Comparison of ENCODE assay signal across 20 mouse cellular contexts in genomic region chr4:111624914-111625313, GRCm38 (mm10).
DNase-seq lines count a peak whose midpoint lies in the region; ATAC-seq and TF ChIP-seq lines count a peak whose summit lies in the region.
"Had no signal": no experiment of that assay in that cellular context is flagged by ENCODE, and none has a peak within 500 bp of the region (broad histone marks: within the 10 kb centered on the region; RNA-seq: fewer than 3 reads in every experiment).

No protein-coding gene starts in this region.

- WGBS in forebrain, postnatal 0 days, result 41% methylated on average over 5 of the region's 5 CpGs
- 71% methylated on average over 5 of the region's 5 CpGs for WGBS in forebrain, embryonic 13.5 days
- WGBS in lung, embryonic 16.5 days, result 27% methylated on average over 5 of the region's 5 CpGs

- H3K27ac ChIP-seq in forebrain, postnatal 0 days (ENCODE audit: low read depth, low read length), result no peak overlapping the region
- no peak overlapping the region for H3K27ac ChIP-seq in forebrain, embryonic 13.5 days
- H3K27ac ChIP-seq in lung, embryonic 16.5 days (ENCODE audit: low read length), result no peak overlapping the region
- H3K27ac ChIP-seq: embryonic facial prominence, embryonic 12.5 days; hindbrain, embryonic 10.5 days; layer of hippocampus, adult 2 months; left cerebral cortex, adult 2 months; limb, embryonic 10.5 days; stomach, embryonic 15.5 days had no signal

- no peaks in the 10 kb centered on the region for H3K36me3 ChIP-seq in forebrain, postnatal 0 days (ENCODE audit: insufficient read depth)
- H3K36me3 ChIP-seq in forebrain, embryonic 13.5 days (ENCODE audit: poor library complexity, severe bottlenecking), result no peaks in the 10 kb centered on the region
- no peaks in the 10 kb centered on the region for H3K36me3 ChIP-seq in lung, embryonic 16.5 days (ENCODE audit: control insufficient read depth, insufficient read depth, low read length)
- H3K36me3 ChIP-seq: embryonic facial prominence, embryonic 12.5 days; hindbrain, embryonic 10.5 days; limb, embryonic 10.5 days; stomach, embryonic 15.5 days had no signal

- H3K27me3 ChIP-seq in forebrain, postnatal 0 days (ENCODE audit: insufficient read depth, low read length), result peaks cover 2% of the 10 kb centered on the region
- H3K27me3 ChIP-seq in forebrain, embryonic 13.5 days, result no peaks in the 10 kb centered on the region
- no peaks in the 10 kb centered on the region for H3K27me3 ChIP-seq in lung, embryonic 16.5 days (ENCODE audit: control insufficient read depth, insufficient read depth, low read depth, low read length)
- H3K27me3 ChIP-seq: embryonic facial prominence, embryonic 12.5 days; stomach, embryonic 15.5 days had no signal

- no peak overlapping the region for H3K9ac ChIP-seq in forebrain, postnatal 0 days
- H3K9ac ChIP-seq in forebrain, embryonic 13.5 days, result no peak overlapping the region
- no peak overlapping the region for H3K9ac ChIP-seq in lung, embryonic 16.5 days (ENCODE audit: low read length)
- H3K9ac ChIP-seq: embryonic facial prominence, embryonic 12.5 days; stomach, embryonic 15.5 days had no signal

- DNase-seq in forebrain, postnatal 0 days, result no peak
- peak; percentile 46 for DNase-seq in brain, adult 2 months (ENCODE audit: low read depth, low spot score)
- peak; percentile 20 to 44 for DNase-seq in heart, adult 9 months (ENCODE audit: low spot score in 2 of 2)
- no peak for DNase-seq in kidney, adult 8-10 months
- no peak for DNase-seq in kidney, postnatal 25 days
- no peak for DNase-seq in thymus, postnatal 36 days
- DNase-seq: adrenal gland, adult 8-10 months; B cell, adult 2 months; cerebellum, adult 18-20 months; midbrain, embryonic 14.5 days; thymus, adult 2 months had no signal

- no peaks in the 10 kb centered on the region for H3K4me1 ChIP-seq in forebrain, postnatal 0 days (ENCODE audit: insufficient read depth)
- H3K4me1 ChIP-seq in forebrain, embryonic 13.5 days, result no peaks in the 10 kb centered on the region; the same call in 1 of the 2 replicates
- H3K4me1 ChIP-seq in lung, embryonic 16.5 days (replicated peaks; ENCODE audit: control insufficient read depth, insufficient read depth, low read length), result peaks cover 4% of the 10 kb centered on the region; the same call in 1 of the 2 replicates
- H3K4me1 ChIP-seq: embryonic facial prominence, embryonic 12.5 days; limb, embryonic 10.5 days; stomach, embryonic 15.5 days had no signal

- H3K4me3 ChIP-seq in forebrain, postnatal 0 days (ENCODE audit: low read depth, low read length), result no peak overlapping the region
- no peak overlapping the region for H3K4me3 ChIP-seq in forebrain, embryonic 13.5 days
- H3K4me3 ChIP-seq in lung, embryonic 16.5 days (ENCODE audit: low read length), result no peak overlapping the region
- H3K4me3 ChIP-seq: embryonic facial prominence, embryonic 12.5 days; hindbrain, embryonic 10.5 days; layer of hippocampus, adult 2 months; left cerebral cortex, adult 2 months; limb, embryonic 10.5 days; stomach, embryonic 15.5 days had no signal

- peak; percentile 40; the same call in 1 of the 2 replicates for ATAC-seq in forebrain, postnatal 0 days
- ATAC-seq in forebrain, embryonic 13.5 days, result no peak
- ATAC-seq in lung, embryonic 16.5 days (ENCODE audit: low read depth), result peak; percentile 75

- no peaks in the 10 kb centered on the region for H3K9me3 ChIP-seq in forebrain, postnatal 0 days (ENCODE audit: low read length)
- H3K9me3 ChIP-seq in forebrain, embryonic 13.5 days (replicated peaks), result no peaks in the 10 kb centered on the region
- no peaks in the 10 kb centered on the region for H3K9me3 ChIP-seq in lung, embryonic 16.5 days (ENCODE audit: control insufficient read depth, low read length)
- H3K9me3 ChIP-seq: embryonic facial prominence, embryonic 12.5 days; hindbrain, embryonic 10.5 days; limb, embryonic 10.5 days; stomach, embryonic 15.5 days had no signal

- H3K4me2 ChIP-seq in forebrain, postnatal 0 days (ENCODE audit: low read depth), result no peak overlapping the region
- no peak overlapping the region for H3K4me2 ChIP-seq in forebrain, embryonic 13.5 days
- no peak overlapping the region for H3K4me2 ChIP-seq in lung, embryonic 16.5 days (ENCODE audit: low read depth, low read length)
- H3K4me2 ChIP-seq: embryonic facial prominence, embryonic 12.5 days; liver, embryonic 11.5 days; stomach, embryonic 15.5 days had no signal

- no peak for TF ChIP-seq CTCF in forebrain, postnatal 0 days (IDR thresholded peaks at IDR 0.05; ENCODE audit: low read depth)

Comparison
In these comparisons a context has a peak if more than half of its experiments do, and no peak if none do; other contexts are left out.
1. DNase-seq: peak in brain, adult 2 months (single experiment) and heart, adult 9 months (2 of 2); none in forebrain, postnatal 0 days (single experiment), kidney, adult 8-10 months (0 of 2), kidney, postnatal 25 days (0 of 2) and thymus, postnatal 36 days (0 of 2).